Mouse (Mus musculus): ENCODE data around the gene Alad.

- no peak for TF ChIP-seq CTCF (IDR thresholded peaks at IDR 0.05; ENCODE audit: low read depth, low read length)
- TF ChIP-seq POLR2A (IDR thresholded peaks at IDR 0.05; ENCODE audit: extremely low read depth, insufficient read depth, low read length): no peak
Measured at GRCm38 (mm10) chr4:62513998-62514506, 5.7 kb downstream of the Alad start.
